Mouse (Mus musculus): ENCODE results near the gene Slc4a8. TPM values are rescaled to one million over a fixed set of nuclear protein-coding genes. Genes with fewer than 3 reads are reported as not detected.

Slc4a8 gene
- polyA plus RNA-seq (2015; fragmentation: Nextera tagmentation; extraction: Ambion mirVana), result 2.2 TPM in 2 replicates

- H3K36me3 ChIP-seq (ENCODE audit: control insufficient read depth, insufficient read depth, low read length), result no peaks in the 10 kb centered on the region
- H3K27ac ChIP-seq (replicated peaks), result no peak within 1 kb of the TSS
- H3K4me2 ChIP-seq (replicated peaks; ENCODE audit: low read depth), result peak within 1 kb of the TSS; percentile 86
- no peaks in the 10 kb centered on the region for H3K4me1 ChIP-seq (replicated peaks; ENCODE audit: control insufficient read depth, insufficient read depth)
- under 1% methylated on average over 52 of the region's 64 CpGs for WGBS
- no peaks in the 10 kb centered on the region for H3K9me3 ChIP-seq (ENCODE audit: control insufficient read depth, low read length)
- H3K27me3 ChIP-seq (ENCODE audit: control insufficient read depth, insufficient read depth, low read length), result no peaks in the 10 kb centered on the region
- H3K4me3 ChIP-seq (ENCODE audit: low read depth, low read length), result peak within 1 kb of the TSS; percentile 52
- ATAC-seq (ENCODE audit: low FRiP score, low TSS enrichment) (peak; percentile 82), DNase-seq (ENCODE audit: low spot score) (peak; percentile 88)
- TF ChIP-seq CTCF (IDR thresholded peaks at IDR 0.05; ENCODE audit: low read depth) (peak; percentile 69), EP300 (optimal IDR thresholded peaks at IDR 0.05) (no peak)
- peak within 1 kb of the TSS; percentile 23 for H3K9ac ChIP-seq (ENCODE audit: low read length)
These were observed at the start of gene Slc4a8 for GRCm38 (mm10) chr15:100761419-100762185. TSS of gene Slc4a8 (plus strand) at chr15:100761747.

DNA sequence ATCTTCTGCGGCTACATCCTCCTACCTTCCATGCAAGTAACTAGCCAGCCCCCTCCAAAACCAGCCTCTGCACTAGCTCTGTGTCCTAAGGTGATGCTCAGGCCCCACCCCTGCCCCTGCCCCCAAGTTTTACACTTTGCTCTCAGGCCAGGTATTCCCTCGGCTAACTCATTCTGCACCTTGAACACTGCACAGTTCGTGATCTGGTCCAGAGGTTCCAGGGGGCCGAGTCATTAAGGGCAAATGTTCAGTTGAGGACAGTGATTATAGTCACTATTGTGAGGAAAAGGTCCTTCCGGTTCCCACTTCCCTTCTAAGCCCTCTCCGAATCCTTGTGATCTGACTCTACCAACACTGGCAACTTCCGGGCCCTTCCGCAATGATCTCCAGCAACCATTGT lies 47.1 kb upstream of the Slc4a8 start:
- Histone ChIP-seq H3K36me3 (ENCODE audit: control insufficient read depth, insufficient read depth, low read length) (no peaks in the 10 kb centered on the region), H3K9me3 (ENCODE audit: control insufficient read depth, low read length) (no peaks in the 10 kb centered on the region), H3K9ac (ENCODE audit: low read length) (no peak overlapping the region), H3K27ac (replicated peaks) (no peak overlapping the region), H3K4me1 (replicated peaks; ENCODE audit: control insufficient read depth, insufficient read depth) (no peaks in the 10 kb centered on the region), H3K27me3 (ENCODE audit: control insufficient read depth, insufficient read depth, low read length) (no peaks in the 10 kb centered on the region), H3K4me2 (replicated peaks; ENCODE audit: low read depth) (no peak overlapping the region), H3K4me3 (ENCODE audit: low read depth, low read length) (no peak overlapping the region)
- TF ChIP-seq CTCF (IDR thresholded peaks at IDR 0.05; ENCODE audit: low read depth), result no peak
- WGBS, result 83% methylated on average over 8 of the region's 8 CpGs
- DNase-seq (ENCODE audit: low spot score), result no peak
- ATAC-seq (ENCODE audit: low FRiP score, low TSS enrichment), result no peak

GRCm38 (mm10) chr15:100715399-100715993 lies 46.1 kb upstream of the Slc4a8 start:
- Histone ChIP-seq H3K9ac (ENCODE audit: low read length) (no peak overlapping the region), H3K36me3 (ENCODE audit: control insufficient read depth, insufficient read depth, low read length) (no peaks in the 10 kb centered on the region), H3K27ac (replicated peaks) (no peak overlapping the region), H3K27me3 (ENCODE audit: control insufficient read depth, insufficient read depth, low read length) (no peaks in the 10 kb centered on the region), H3K4me1 (replicated peaks; ENCODE audit: control insufficient read depth, insufficient read depth) (no peaks in the 10 kb centered on the region), H3K4me3 (ENCODE audit: low read depth, low read length) (no peak overlapping the region), H3K4me2 (replicated peaks; ENCODE audit: low read depth) (no peak overlapping the region), H3K9me3 (ENCODE audit: control insufficient read depth, low read length) (no peaks in the 10 kb centered on the region)
- TF ChIP-seq EP300 (optimal IDR thresholded peaks at IDR 0.05), result no peak
- DNase-seq (ENCODE audit: low spot score) (no peak), ATAC-seq (ENCODE audit: low FRiP score, low TSS enrichment) (no peak)
- 57% methylated on average over 9 of the region's 9 CpGs for WGBS

DNA sequence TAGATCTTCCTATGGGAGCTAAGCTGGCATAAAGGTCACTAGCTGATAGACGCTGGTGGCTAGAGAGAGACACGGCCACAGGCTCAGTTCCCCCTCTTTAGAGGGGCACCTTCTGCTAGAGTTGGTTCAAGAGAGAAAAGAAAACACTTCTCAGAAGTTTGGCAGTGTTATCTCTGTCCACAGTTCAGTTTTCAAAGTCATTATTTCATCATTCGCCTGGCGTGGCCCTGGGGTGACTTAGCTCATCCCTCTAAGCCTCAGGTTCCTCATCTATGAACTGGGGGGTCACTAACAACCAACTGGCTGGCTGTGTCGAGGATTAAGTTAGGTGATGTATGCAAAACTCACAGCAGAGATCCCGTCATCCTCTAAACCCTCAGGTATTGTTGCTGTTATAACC lies 43.6 kb upstream of the Slc4a8 start:
- Histone ChIP-seq H3K9ac (ENCODE audit: low read length) (no peak overlapping the region), H3K27ac (replicated peaks) (no peak overlapping the region), H3K4me3 (ENCODE audit: low read depth, low read length) (no peak overlapping the region), H3K27me3 (ENCODE audit: control insufficient read depth, insufficient read depth, low read length) (no peaks in the 10 kb centered on the region), H3K36me3 (ENCODE audit: control insufficient read depth, insufficient read depth, low read length) (no peaks in the 10 kb centered on the region), H3K4me1 (replicated peaks; ENCODE audit: control insufficient read depth, insufficient read depth) (no peaks in the 10 kb centered on the region), H3K4me2 (replicated peaks; ENCODE audit: low read depth) (no peak overlapping the region), H3K9me3 (ENCODE audit: control insufficient read depth, low read length) (no peaks in the 10 kb centered on the region)
- DNase-seq (ENCODE audit: low spot score) (no peak), ATAC-seq (ENCODE audit: low FRiP score, low TSS enrichment) (no peak)
- 74% methylated on average over 6 of the region's 6 CpGs for WGBS
- TF ChIP-seq CTCF (IDR thresholded peaks at IDR 0.05; ENCODE audit: low read depth) (no peak), EP300 (optimal IDR thresholded peaks at IDR 0.05) (no peak)

DNA sequence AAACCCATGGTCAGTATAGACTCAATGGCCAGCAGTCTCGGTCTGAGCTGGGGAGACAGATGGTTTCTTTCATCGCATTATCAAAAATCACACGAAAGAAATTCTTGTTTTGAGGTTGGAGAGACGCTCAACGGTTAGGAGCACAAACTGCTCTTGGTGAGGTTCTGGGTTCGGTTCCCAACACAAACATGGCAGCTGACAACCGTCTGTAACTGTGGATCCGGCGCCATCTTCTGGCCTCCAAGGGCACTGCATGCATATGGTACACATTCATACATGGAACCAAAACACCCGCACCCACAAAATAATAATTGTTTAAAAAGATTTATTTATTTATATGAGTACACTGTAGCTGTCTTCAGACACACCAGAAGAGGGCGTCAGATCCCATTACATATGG lies 43.0 kb upstream of the Slc4a8 start:
- Histone ChIP-seq H3K9me3 (ENCODE audit: control insufficient read depth, low read length) (no peaks in the 10 kb centered on the region), H3K27me3 (ENCODE audit: control insufficient read depth, insufficient read depth, low read length) (no peaks in the 10 kb centered on the region), H3K4me3 (ENCODE audit: low read depth, low read length) (no peak overlapping the region), H3K36me3 (ENCODE audit: control insufficient read depth, insufficient read depth, low read length) (no peaks in the 10 kb centered on the region), H3K27ac (replicated peaks) (no peak overlapping the region), H3K4me1 (replicated peaks; ENCODE audit: control insufficient read depth, insufficient read depth) (no peaks in the 10 kb centered on the region), H3K4me2 (replicated peaks; ENCODE audit: low read depth) (no peak overlapping the region), H3K9ac (ENCODE audit: low read length) (no peak overlapping the region)
- 79% methylated on average over 11 of the region's 11 CpGs for WGBS
- TF ChIP-seq EP300 (optimal IDR thresholded peaks at IDR 0.05) (no peak), CTCF (IDR thresholded peaks at IDR 0.05; ENCODE audit: low read depth) (peak; percentile 44)
- no peak for ATAC-seq (ENCODE audit: low FRiP score, low TSS enrichment)
- DNase-seq (ENCODE audit: low spot score), result no peak

GRCm38 (mm10) chr15:100719217-100719616 lies 42.3 kb upstream of the Slc4a8 start:
- ATAC-seq (ENCODE audit: low FRiP score, low TSS enrichment) (no peak), DNase-seq (ENCODE audit: low spot score) (no peak)
- H3K9ac ChIP-seq (ENCODE audit: low read length), result no peak overlapping the region
- whole genome bisulfite sequencing, result 86% methylated on average over 5 of the region's 5 CpGs
- H3K4me1 ChIP-seq (replicated peaks; ENCODE audit: control insufficient read depth, insufficient read depth), result no peaks in the 10 kb centered on the region
- no peak overlapping the region for H3K4me2 ChIP-seq (replicated peaks; ENCODE audit: low read depth)
- no peaks in the 10 kb centered on the region for H3K9me3 ChIP-seq (ENCODE audit: control insufficient read depth, low read length)
- no peaks in the 10 kb centered on the region for H3K36me3 ChIP-seq (ENCODE audit: control insufficient read depth, insufficient read depth, low read length)
- no peaks in the 10 kb centered on the region for H3K27me3 ChIP-seq (ENCODE audit: control insufficient read depth, insufficient read depth, low read length)
- no peak overlapping the region for H3K4me3 ChIP-seq (ENCODE audit: low read depth, low read length)
- H3K27ac ChIP-seq (replicated peaks), result no peak overlapping the region
- TF ChIP-seq EP300 (optimal IDR thresholded peaks at IDR 0.05) (no peak), CTCF (IDR thresholded peaks at IDR 0.05; ENCODE audit: low read depth) (peak; percentile 23)
